Mouse (Mus musculus) T-helper 2 cell (primary cell): ENCODE results near the gene Mybl2.
"Not testable (repeated sequence)": the region's sequence is repeated elsewhere in the genome, so short reads cannot be mapped to it uniquely, and the experiment has no call there.

ENCODE experiments used
- in situ Hi-C: fragments of 300-600 bp; cut with MboI, MseI; formaldehyde crosslinking; loops from one replicate; pipeline ENCODE4 v1.15.1; 2025; ENCODE audit warnings: high pct_unique_total_duplicates

Gene Mybl2

DNA sequence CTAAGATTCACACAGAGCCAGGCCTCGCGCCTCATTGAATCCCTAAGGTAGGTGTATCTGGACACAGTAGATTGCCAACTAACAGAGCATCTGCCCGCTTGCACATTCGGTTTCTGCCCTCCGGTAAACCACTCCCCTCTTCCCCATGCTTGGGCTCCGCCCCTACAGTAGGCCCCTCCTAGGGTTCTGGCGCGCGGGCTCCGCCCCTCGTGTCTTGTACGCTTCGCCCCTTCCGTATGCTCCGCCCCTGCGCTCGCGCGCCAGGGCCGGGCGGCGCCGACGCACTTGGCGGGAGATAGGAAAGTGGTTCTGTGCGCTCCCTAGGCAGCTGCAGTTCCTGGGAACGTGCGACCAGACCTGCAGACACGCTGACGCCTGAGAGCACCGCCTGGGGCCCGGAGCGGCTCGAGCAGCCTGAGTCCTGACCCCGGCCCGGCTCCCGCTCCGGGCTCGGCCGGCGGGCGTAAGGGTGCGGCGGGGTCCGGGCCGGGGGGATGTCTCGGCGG is at the start of gene Mybl2:
Gene Mybl2, plus strand, starts transcription at position 353 of the 506 bp plus-strand sequence.
- in situ Hi-C loops = loop anchor here (5.0 kb wide), 1 partner anchor 122 kb away; the partner anchor contains the start of gene Srsf6

DNA sequence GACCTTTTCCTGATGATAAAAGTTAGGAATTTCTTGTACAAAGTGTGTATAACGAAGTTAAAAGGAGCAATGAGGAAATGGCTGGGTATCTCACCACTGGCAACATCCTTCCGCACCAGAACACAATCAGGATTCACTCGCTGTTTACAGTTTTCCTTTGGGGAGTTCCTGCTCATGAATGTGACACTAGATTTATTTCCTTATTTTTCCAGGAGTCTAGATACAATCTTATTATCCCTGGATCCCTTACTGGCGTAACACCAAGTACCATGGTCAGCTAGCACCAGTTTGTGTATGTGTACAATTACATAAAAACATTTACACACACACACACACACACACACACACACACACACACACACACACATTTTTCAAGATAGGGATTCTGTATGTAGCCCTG is 47.2 kb upstream of the Mybl2 start:
- in situ Hi-C loops = no loop called here

GRCm38 (mm10) chr2:163016916-163017743 is 37.4 kb upstream of the Mybl2 start, which contains the start of gene Ift52:
TSS of gene Ift52 (plus strand) at chr2:163017354.
- in situ Hi-C loops = no loop called here

DNA sequence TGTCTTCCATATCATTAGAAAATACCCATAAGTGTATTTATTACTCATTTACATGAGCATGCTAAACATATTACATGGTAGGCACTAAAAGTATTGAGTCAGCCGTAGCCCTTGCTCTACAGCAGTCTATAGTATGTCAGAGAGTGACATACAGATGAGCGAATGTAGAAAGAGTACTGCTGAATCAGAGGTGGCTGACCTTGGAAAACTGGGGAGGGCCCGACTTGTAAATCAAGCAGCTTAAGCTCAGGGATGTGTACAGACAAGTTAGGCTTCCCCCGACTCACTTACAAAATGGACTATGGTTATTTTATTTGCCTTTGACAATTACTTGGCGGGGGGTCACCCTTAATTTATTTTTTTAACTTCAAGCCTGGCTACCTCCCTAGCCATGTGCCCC is 23.2 kb upstream of the Mybl2 start:
- in situ Hi-C loops = no loop called here

DNA sequence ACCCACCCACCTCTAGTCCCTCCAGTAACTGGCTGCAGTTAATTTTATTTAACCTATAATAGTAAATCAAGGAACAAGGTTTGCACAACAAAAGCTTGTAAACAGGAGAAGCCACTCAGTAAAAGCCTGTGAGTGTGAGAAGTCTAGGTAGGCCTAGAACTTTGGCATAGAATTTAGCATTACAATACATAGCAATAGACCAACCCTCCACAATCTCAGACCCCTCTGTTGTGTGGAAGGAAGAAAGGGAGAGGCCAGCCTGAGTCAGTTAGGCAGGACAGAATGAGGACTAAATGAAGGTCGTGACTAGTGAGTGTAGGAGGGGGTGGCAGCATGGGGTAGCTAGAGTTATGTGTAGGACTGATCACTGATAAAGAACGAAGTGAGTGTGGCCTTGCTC is 22.7 kb upstream of the Mybl2 start:
- in situ Hi-C loops = no loop called here

- in situ Hi-C loops = no loop called here
These were observed 21.9 kb upstream of the Mybl2 start for GRCm38 (mm10) chr2:163032622-163033021.

- in situ Hi-C loops = no loop called here
These were observed 14.5 kb upstream of the Mybl2 start for GRCm38 (mm10) chr2:163039940-163040339.

GRCm38 (mm10) chr2:163048125-163048524 is 6.4 kb upstream of the Mybl2 start:
- in situ Hi-C loops = no loop called here

GRCm38 (mm10) chr2:163049116-163049515 is 5.4 kb upstream of the Mybl2 start:
- in situ Hi-C loops = no loop called here

DNA sequence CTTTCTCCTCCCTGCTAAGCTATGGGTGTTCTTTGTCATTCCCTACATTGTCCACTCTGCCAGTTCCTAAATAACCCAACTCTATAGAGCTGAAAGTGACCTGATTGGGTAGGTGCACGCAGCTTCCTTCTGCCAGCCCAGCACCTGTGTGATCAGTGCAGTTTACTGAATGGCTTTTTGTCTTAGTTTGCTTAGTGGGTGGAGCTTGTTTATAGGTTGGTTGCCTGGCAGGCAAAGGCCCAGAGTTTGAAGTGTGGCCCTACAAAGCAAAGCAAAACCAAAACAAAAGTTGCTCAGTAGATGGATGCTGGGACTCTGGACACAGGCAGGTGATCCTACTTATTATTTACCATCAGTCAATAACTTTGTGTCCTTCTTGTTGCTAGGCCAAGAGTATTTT is 2.8 kb upstream of the Mybl2 start:
- in situ Hi-C loops = loop anchor here (5.0 kb wide), 1 partner anchor 119 kb away; the partner anchor contains the start of gene Srsf6

DNA sequence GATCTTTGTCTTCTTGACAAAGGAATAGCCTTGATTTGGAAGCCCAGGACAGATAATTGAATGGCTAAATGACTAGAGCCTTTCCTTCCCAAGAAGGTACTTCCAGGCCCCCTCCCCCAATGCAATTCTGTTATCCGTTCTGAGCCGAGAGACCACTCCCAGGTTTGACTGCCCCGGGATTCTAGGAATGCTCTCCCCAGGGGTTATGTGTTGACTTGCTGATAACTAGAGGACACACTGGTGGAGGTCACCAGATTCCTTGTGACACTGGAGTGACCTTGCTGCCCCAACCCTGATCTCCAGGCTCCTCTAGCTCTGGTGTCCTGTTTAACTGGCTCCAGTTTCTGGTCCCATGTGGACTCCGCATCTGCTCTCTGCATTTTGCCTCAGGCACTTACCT is 2.4 kb upstream of the Mybl2 start:
- in situ Hi-C loops = loop anchor here (5.0 kb wide), 1 partner anchor 120 kb away; the partner anchor contains the start of gene Srsf6

DNA sequence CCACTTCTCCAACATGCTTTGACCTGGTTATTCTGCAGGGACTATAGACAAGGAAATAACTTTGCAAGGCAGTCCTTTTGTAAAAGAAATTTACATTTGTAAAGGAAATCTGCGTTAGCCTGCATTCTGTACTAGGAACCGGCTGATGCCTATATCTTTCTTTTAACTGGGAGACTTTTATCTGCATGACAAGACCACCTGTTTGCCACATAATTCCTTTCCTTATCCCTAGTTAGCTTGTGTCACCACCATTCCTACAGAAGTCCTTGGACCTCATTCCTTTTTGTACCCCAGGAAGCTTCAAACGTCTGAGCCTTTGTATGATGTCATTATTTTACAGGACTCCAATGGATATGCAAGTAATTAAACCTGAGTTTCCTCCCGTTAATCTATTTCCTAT is 1.7 kb upstream of the Mybl2 start:
- in situ Hi-C loops = loop anchor here (5.0 kb wide), 1 partner anchor 121 kb away; the partner anchor contains the start of gene Srsf6

GRCm38 (mm10) chr2:163054891-163055494 is 506 bp downstream of the Mybl2 start:
- in situ Hi-C loops = loop anchor here (5.0 kb wide), 1 partner anchor 123 kb away; the partner anchor contains the start of gene Srsf6

DNA sequence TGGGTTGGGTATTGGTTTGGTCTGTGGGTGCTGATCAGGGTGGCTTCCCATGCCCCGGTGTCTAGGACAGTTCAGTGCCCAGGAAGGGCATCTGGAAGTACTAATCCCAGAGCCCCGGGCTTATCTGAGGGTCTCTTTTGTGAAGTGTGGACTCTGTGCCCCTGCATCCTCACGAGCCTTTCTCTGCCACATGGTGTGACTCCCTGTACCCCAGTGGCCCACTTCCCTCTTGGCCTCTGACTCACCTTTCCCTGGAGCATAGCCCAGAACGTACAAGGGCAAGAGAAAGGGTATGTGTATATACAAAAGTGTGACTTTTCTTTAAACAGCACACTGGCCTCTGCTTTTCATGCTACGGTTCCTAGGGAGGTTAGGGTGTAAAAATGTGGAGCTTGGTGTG is 1.2 kb downstream of the Mybl2 start:
- in situ Hi-C loops = no loop called here

DNA sequence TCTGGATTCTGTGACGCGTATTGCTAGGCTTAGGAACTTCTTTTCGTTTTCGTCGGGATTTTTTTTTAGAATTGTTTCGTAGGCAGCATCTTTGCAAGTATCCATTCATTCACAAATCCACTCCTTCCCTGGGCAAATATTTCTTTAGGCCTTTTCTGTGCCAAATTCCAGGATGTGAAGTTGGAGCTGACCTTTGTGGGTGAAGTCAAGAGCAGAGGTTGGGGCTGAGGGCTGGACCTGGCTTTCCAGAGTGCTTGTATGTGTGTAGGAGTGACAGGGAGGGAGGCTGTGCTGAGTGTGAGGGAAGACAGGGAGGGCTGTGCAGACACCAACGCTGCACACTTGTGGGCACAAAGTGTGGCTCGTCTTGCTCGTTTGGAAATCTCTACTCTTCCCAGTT is 2.1 kb downstream of the Mybl2 start:
- in situ Hi-C loops = no loop called here

DNA sequence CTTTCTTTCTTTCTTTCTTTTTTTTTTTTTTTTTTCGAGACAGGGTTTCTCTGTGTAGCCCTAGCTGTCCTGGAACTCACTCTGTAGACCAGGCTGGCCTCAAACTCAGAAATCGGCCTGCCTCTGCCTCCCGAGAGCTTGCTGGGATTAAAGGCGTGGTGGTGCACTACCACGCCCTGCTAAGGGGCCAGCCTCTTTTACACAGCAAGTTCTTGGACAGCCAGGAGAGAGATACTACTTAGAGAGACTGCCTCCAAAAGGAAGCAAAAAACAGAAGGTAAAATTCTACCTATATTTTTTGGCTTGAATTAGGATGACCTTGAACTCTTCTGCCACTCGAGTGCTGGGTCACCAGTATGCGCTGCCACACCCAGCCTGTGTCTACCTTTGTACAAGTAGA is 4.5 kb downstream of the Mybl2 start:
- in situ Hi-C loops = not testable (repeated sequence)

DNA sequence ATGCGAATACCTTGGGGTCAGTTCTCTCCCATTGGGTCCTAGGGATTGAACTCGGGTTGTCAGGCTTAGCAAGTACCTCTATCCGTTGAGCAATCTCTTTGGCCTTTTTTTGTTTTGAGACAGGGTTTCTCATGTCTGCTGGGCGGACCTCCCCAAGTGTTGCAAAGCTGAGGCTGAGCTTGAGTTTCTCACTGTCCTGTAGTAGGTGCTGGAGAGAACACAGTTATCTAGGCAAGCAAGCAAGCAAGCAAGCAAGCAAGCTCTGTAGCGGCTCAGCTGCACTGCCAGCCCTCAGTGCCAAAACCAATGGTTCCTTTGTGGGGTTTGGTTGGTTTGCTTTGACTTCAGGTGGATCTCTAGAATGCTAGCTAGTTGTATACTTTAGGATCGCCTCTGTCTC is 6.1 kb downstream of the Mybl2 start:
- in situ Hi-C loops = no loop called here

GRCm38 (mm10) chr2:163061203-163062118 is 7.0 kb downstream of the Mybl2 start:
- in situ Hi-C loops = no loop called here

DNA sequence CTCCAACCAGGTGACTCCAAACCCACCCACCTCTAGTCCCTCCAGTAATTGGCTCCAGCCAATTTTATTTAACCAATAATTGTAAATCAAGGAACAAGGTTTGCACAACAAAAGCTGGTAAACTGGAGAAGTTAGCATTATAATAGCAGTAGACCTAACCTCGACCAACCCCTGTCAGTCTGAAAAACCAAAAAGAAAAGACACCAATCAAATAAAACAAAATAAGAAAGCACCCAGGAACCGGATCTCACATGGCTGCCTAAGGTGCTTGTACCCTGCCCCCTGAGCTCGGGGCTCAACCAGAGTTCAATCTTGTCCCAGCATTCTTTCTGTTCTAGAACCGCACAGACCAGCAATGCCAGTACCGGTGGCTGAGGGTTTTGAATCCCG is 7.6 kb downstream of the Mybl2 start:
- in situ Hi-C loops = no loop called here

DNA sequence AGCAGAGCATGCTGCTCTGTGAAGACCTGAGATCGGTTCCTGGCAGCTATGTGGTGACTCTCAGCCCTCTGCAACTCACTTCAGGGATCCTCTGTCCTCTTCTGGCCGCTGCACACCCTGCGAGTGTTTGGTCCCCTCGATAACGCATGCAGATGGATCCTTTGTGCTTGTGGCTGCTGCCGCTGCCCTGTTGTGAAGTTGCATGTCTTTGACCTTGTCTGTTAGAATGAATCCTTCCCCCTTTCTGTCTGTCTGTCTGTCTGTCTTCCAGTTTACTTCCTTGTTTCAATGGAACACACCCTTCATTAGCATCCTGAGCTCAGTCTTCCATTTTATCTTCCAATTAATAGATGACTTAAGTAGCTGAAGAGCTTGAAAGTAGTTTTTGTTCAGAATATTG is 11.8 kb downstream of the Mybl2 start:
- in situ Hi-C loops = no loop called here

DNA sequence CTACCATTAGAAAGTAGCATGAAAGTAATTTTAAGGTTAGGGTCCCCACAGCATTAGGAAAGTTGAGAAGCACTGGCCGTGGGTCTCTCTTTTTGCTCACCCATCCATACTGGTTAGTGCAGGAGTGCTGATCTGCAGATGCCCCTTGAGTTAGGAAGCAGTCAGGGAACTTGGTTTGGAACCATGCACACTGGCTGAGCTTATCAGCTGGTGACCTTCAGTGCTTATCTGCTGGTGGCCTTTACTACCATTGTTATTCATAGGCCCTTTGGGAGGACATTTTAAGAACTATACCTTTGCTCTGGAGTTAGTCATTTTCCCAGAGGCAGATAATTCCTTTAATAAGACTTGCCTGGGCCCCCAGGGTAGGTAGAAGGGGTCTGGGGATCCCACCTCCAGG is 12.7 kb downstream of the Mybl2 start:
- in situ Hi-C loops = no loop called here

DNA sequence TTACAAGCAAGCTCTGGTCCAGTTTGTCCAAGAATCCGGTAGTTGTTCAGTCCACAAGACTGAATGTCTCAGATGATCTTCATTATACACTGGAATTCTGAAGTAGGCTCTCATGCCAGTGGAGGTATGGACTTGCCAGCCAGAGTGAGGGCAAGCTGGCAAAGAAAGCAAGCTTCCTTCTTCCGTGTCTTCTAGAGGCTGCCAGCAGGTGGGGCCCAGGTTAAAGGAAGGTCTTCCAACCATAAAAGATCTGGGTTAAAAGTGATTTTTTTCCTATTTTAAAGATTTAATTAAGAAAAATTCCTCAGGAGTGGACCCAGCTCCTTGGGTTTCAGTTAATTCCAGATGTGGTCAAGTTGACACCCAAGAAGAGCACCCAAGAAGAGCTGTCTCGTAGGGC is 15.7 kb downstream of the Mybl2 start:
- in situ Hi-C loops = no loop called here
